Mouse (Mus musculus) limb, embryonic 14.5 days (tissue): ENCODE results near the gene Upf2. TPM values are rescaled to one million over a fixed set of nuclear protein-coding genes. Genes with fewer than 3 reads are reported as not detected.

ENCODE experiments used
- ATAC-seq: fragments of 200-750 bp; cut with Nextera tagmentation; 2 replicates; pipeline ENCODE4 v1.8.0; 2017; ENCODE audit warnings: low read depth, moderate number of reproducible peaks, moderate TSS enrichment; ENCODE audit not compliant: low FRiP score
- DNase-seq: peaks from one replicate; pipeline ENCODE4 v3.0.0-alpha.2; 2015; ENCODE audit warnings: low spot score
- H3K27ac ChIP-seq: fragments of 300-500 bp; sonication (generic); replicated peaks from 2 replicates; pipeline ENCODE4 v1.5.1; 2014; ENCODE audit warnings: low read depth, mild to moderate bottlenecking, low read length, moderate library complexity, mixed read lengths
- H3K27me3 ChIP-seq: fragments of 300-500 bp; sonication (generic); 2 replicates; pipeline ENCODE4 v1.6.1; 2014; ENCODE audit warnings: low read length, mixed read lengths; ENCODE audit not compliant: control insufficient read depth, insufficient read depth
- H3K36me3 ChIP-seq: fragments of 300-500 bp; sonication (generic); 2 replicates; pipeline ENCODE4 v1.6.1; 2014; ENCODE audit warnings: mild to moderate bottlenecking, low read length, moderate library complexity, mixed read lengths; ENCODE audit not compliant: control insufficient read depth, insufficient read depth
- H3K4me1 ChIP-seq: fragments of 300-500 bp; sonication (generic); 2 replicates; pipeline ENCODE4 v1.6.1; 2014; ENCODE audit warnings: antibody characterized with exemption, low read length, mixed read lengths; ENCODE audit not compliant: control insufficient read depth, insufficient read depth
- H3K4me2 ChIP-seq: fragments of 300-500 bp; sonication (generic); replicated peaks from 2 replicates; pipeline ENCODE4 v1.6.1; 2014; ENCODE audit warnings: low read depth, mild to moderate bottlenecking, low read length, moderate library complexity; ENCODE audit not compliant: severe bottlenecking
- H3K4me3 ChIP-seq: fragments of 300-500 bp; sonication (generic); replicated peaks from 2 replicates; pipeline ENCODE4 v1.5.1; 2014; ENCODE audit warnings: low read length
- H3K9ac ChIP-seq: fragments of 300-500 bp; sonication (generic); 2 replicates; pipeline ENCODE4 v1.6.1; 2014; ENCODE audit warnings: mild to moderate bottlenecking, low read depth, low read length, moderate library complexity; ENCODE audit not compliant: severe bottlenecking
- H3K9me3 ChIP-seq: fragments of 300-500 bp; sonication (generic); 2 replicates; pipeline ENCODE4 v1.6.1; 2016; ENCODE audit warnings: low read length; ENCODE audit not compliant: control insufficient read depth
- POLR2A ChIP-seq: fragments of 200-500 bp; IDR thresholded peaks from 2 replicates; pipeline ENCODE4 v1.8.0; 2012; ENCODE audit warnings: inconsistent platforms, mild to moderate bottlenecking, moderate library complexity, borderline replicate concordance; ENCODE audit not compliant: insufficient read depth, insufficient read length; ENCODE audit errors: extremely low read depth
- WGBS: fragments of 180-500 bp; shearing (Covaris S2); extraction: QIAGEN DNeasy Blood & Tissue Kit; methylation state at CpG from one replicate; pipeline ENCODE4 v1.1.7; 2014; 5-methylcytosine and 5-hydroxymethylcytosine counted together
- polyA plus RNA-seq, 2 experiments: library from polyadenylated mRNA; depleted of rRNA in 1 of 2; stranded (reverse) in 1 of 2; unstranded in 1 of 2; fragments of >200 nt; fragmentation: Nextera tagmentation in 1 of 2; extraction: Ambion mirVana in 1 of 2; gene quantifications; 2 replicates each; pipeline versions ENCODE4 v1.2.1 to v1.2.3; 2012 to 2014

Upf2 gene
- polyA plus RNA-seq, 2 experiments, result 12.1 to 17.0 TPM

GRCm38 (mm10) chr2:5941861-5942415 lies 9.3 kb upstream of the Upf2 start:
- Histone ChIP-seq H3K4me3 (peak overlapping the region; percentile 65), H3K27ac (0 out of 2 replicates have a peak overlapping the region, but pooled peaks have one; percentile 26), H3K4me1 (0 out of 2 replicates have a peak, but pooled peaks cover 5% of the 10 kb centered on the region), H3K27me3 (no peaks in the 10 kb centered on the region), H3K9me3 (no peaks in the 10 kb centered on the region), H3K36me3 (no peaks in the 10 kb centered on the region), H3K4me2 (peak overlapping the region; percentile 87), H3K9ac (peak overlapping the region; percentile 71)
- DNase-seq (no peak), ATAC-seq (peak; percentile 1; the same call in 1 of the 2 replicates)
- TF ChIP-seq POLR2A, result no peak
- WGBS, result 61% methylated on average over 11 of the region's 11 CpGs

- no peaks in the 10 kb centered on the region for H3K27me3 ChIP-seq
- peak; percentile 98 for ATAC-seq
- 1% methylated on average over 36 of the region's 36 CpGs for WGBS
- peak; percentile 74 for DNase-seq
- H3K36me3 ChIP-seq, result no peaks in the 10 kb centered on the region
- 0 out of 2 replicates have a peak within 1 kb of the TSS, but pooled peaks have one; percentile 26 for H3K27ac ChIP-seq
- H3K4me2 ChIP-seq, result peak within 1 kb of the TSS; percentile 87
- H3K4me3 ChIP-seq, result peak within 1 kb of the TSS; percentile 65
- 0 out of 2 replicates have a peak, but pooled peaks cover 5% of the 10 kb centered on the region for H3K4me1 ChIP-seq
- TF ChIP-seq POLR2A, result no peak
- no peaks in the 10 kb centered on the region for H3K9me3 ChIP-seq
- H3K9ac ChIP-seq, result peak within 1 kb of the TSS; percentile 71
Observed at GRCm38 (mm10) chr2:5942416-5943032, 8.7 kb upstream of the Upf2 start, which contains the start of gene Dhtkd1. Gene Dhtkd1 (minus strand): TSS chr2:5942792.

- TF ChIP-seq POLR2A, result no peak
- no peak overlapping the region for H3K27ac ChIP-seq
- peak overlapping the region; percentile 65 for H3K4me3 ChIP-seq
- 45% methylated on average over 4 of the region's 4 CpGs for WGBS
- H3K9ac ChIP-seq, result peak overlapping the region; percentile 71; the same call in 1 of the 2 replicates
- ATAC-seq, result no peak
- 0 out of 2 replicates have a peak, but pooled peaks cover 5% of the 10 kb centered on the region for H3K4me1 ChIP-seq
- no peaks in the 10 kb centered on the region for H3K9me3 ChIP-seq
- DNase-seq, result no peak
- H3K27me3 ChIP-seq, result no peaks in the 10 kb centered on the region
- H3K36me3 ChIP-seq, result no peaks in the 10 kb centered on the region
- peak overlapping the region; percentile 87 for H3K4me2 ChIP-seq
Observed at GRCm38 (mm10) chr2:5943071-5943470, 8.2 kb upstream of the Upf2 start.

GRCm38 (mm10) chr2:5945629-5946028 lies 5.6 kb upstream of the Upf2 start:
- no peaks in the 10 kb centered on the region for H3K36me3 ChIP-seq
- DNase-seq (no peak), ATAC-seq (no peak)
- H3K9ac ChIP-seq, result no peak overlapping the region
- no peaks in the 10 kb centered on the region for H3K9me3 ChIP-seq
- H3K27ac ChIP-seq, result no peak overlapping the region
- no peaks in the 10 kb centered on the region for H3K27me3 ChIP-seq
- no peak for TF ChIP-seq POLR2A
- WGBS, result 83% methylated on average over 1 of the region's 1 CpGs
- 0 out of 2 replicates have a peak, but pooled peaks cover 5% of the 10 kb centered on the region for H3K4me1 ChIP-seq
- H3K4me2 ChIP-seq, result no peak overlapping the region
- H3K4me3 ChIP-seq, result no peak overlapping the region

GRCm38 (mm10) chr2:5946876-5947275 lies 4.4 kb upstream of the Upf2 start:
- H3K9me3 ChIP-seq, result no peaks in the 10 kb centered on the region
- 0 out of 2 replicates have a peak, but pooled peaks cover 5% of the 10 kb centered on the region for H3K4me1 ChIP-seq
- H3K9ac ChIP-seq, result no peak overlapping the region
- no peaks in the 10 kb centered on the region for H3K27me3 ChIP-seq
- H3K27ac ChIP-seq, result no peak overlapping the region
- ATAC-seq (no peak), DNase-seq (no peak)
- no peak overlapping the region for H3K4me3 ChIP-seq
- WGBS, result 84% methylated on average over 3 of the region's 3 CpGs
- no peaks in the 10 kb centered on the region for H3K36me3 ChIP-seq
- TF ChIP-seq POLR2A, result no peak
- no peak overlapping the region for H3K4me2 ChIP-seq
